Mouse (Mus musculus) testis, postnatal 10 days (tissue): ENCODE measurements around the gene Slc6a19.

Experiments used
- DNase-seq: peaks from one replicate; pipeline ENCODE4 v3.0.0; 2021; ENCODE audit warnings: low spot score

The Slc6a19 gene

GRCm38 (mm10) chr13:73658953-73659352 is 45.7 kb downstream of the Slc6a19 start:
- DNase-seq = no peak

GRCm38 (mm10) chr13:73654976-73655375 is 49.7 kb downstream of the Slc6a19 start:
- DNase-seq = no peak

- DNase-seq = no peak
Measured at GRCm38 (mm10) chr13:73653266-73653665, 51.4 kb downstream of the Slc6a19 start.

- DNase-seq = peak; percentile 62
Measured at GRCm38 (mm10) chr13:73646397-73647087, 58.1 kb downstream of the Slc6a19 start.

GRCm38 (mm10) chr13:73641296-73641695 is 63.4 kb downstream of the Slc6a19 start:
- DNase-seq = no peak

GRCm38 (mm10) chr13:73637826-73638225 is 66.8 kb downstream of the Slc6a19 start:
- no peak for DNase-seq

- DNase-seq = no peak
Measured at GRCm38 (mm10) chr13:73631837-73632236, 72.8 kb downstream of the Slc6a19 start.
